Mouse (Mus musculus): Measurements from ENCODE around the gene Mllt1.

- TF ChIP-seq CTCF (IDR thresholded peaks at IDR 0.05) (no peak), EP300 (IDR thresholded peaks at IDR 0.05) (no peak)
Measured at GRCm38 (mm10) chr17:56884809-56885208, 50.4 kb downstream of the Mllt1 start.

Data from lung, postnatal 0 days (tissue).